Mouse (Mus musculus): ENCODE data around the gene Vill.

Vill gene

DNA sequence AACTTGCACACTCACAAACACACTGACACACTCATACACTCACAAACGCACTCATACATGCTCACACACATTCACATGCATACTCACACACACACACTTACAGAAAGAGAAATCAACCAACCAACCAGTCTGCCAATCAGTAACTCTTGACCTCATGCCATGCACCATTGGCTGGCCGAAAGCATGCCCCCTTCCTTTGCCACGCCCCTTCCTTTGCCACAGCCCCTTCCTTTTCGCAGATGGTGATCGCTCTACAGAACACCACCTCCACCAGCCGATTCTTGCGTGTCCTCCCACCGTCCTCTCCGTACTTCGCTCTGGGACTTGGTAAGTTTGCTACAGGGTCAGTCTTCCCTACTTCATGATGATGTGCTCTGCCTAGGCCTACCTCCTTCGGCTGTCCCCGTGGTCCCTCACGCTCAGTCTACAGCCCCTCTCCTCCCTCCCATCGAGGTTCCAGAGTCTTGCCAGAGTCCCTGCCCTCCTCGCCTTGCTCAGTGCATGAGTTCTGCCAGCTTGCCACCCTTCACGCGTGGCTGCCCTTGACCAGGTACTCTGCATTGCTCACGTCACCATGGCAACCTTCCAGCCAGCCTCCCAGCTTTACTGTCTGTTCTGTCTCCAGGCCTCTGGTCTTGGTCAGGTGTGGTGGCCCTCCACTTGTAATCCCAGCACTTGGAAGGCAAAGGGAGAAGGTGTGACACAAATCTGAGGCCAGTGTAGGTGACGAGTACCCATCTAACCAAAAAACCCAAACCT lies 67.0 kb downstream of the Vill start:
- DNase-seq, result no peak

DNA sequence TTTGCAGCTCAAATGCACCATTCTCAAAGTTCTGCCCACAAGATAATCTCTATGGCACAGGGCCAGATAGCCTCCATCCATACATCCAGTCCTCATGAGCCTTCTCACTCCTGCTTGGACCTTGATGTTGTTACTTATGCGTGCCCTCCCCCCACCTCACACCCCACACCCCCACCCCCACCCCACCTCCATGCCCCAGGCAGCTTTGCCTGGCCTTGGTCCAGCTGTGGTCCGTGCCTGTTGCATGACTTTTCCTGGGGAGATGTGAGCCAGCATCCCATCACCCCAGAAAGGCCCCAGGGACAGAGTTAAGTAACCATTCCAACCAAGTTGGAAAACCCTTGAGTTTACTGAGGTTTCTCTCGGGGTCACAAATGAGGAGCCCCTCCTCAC lies 67.6 kb downstream of the Vill start:
- no peak for DNase-seq

Data from cerebellum, adult 18-20 months (tissue).